Mouse (Mus musculus) cortical plate, adult 2 months (tissue): Measurements from ENCODE around the gene Erp29.

ENCODE experiments used
- CTCF ChIP-seq: fragments of 200-500 bp; IDR thresholded peaks from 2 replicates; pipeline ENCODE4 v1.5.1; 2011; ENCODE audit warnings: mild to moderate bottlenecking, control low read depth, low read length; ENCODE audit not compliant: insufficient read depth; ENCODE audit errors: extremely low read depth
- POLR2A ChIP-seq: fragments of 200-500 bp; IDR thresholded peaks from 2 replicates; pipeline ENCODE4 v1.6.1; 2011; ENCODE audit warnings: mild to moderate bottlenecking, low read length, control low read depth; ENCODE audit not compliant: insufficient read depth; ENCODE audit errors: extremely low read depth

GRCm38 (mm10) chr5:121484801-121485200 is 32.5 kb upstream of the Erp29 start:
- TF ChIP-seq POLR2A (no peak), CTCF (no peak)
